Comparison of ENCODE assay signal across 15 mouse cellular contexts in genomic region chr7:90791522-90791921, GRCm38 (mm10).
"Had no signal": no experiment of that assay in that cellular context is flagged by ENCODE, and none has a peak within 500 bp of the region (broad histone marks: within the 10 kb centered on the region; RNA-seq: fewer than 3 reads in every experiment).

No protein-coding gene starts in this region.

- H3K4me3 ChIP-seq: midbrain, embryonic 10.5 days; midbrain, embryonic 12.5 days; myocyte; neural tube, embryonic 13.5 days; neural tube, embryonic 15.5 days had no signal

- H3K9ac ChIP-seq: liver, embryonic 14.5 days; lung, embryonic 14.5 days; midbrain, embryonic 12.5 days; neural tube, embryonic 13.5 days; neural tube, embryonic 15.5 days had no signal

- H3K27me3 ChIP-seq: midbrain, embryonic 12.5 days; neural tube, embryonic 13.5 days; neural tube, embryonic 15.5 days had no signal

- H3K4me2 ChIP-seq: lung, embryonic 14.5 days; midbrain, embryonic 12.5 days; neural tube, embryonic 13.5 days; neural tube, embryonic 15.5 days had no signal

- H3K9me3 ChIP-seq: midbrain, embryonic 10.5 days; midbrain, embryonic 12.5 days; neural tube, embryonic 13.5 days; neural tube, embryonic 15.5 days had no signal

- H3K4me1 ChIP-seq: midbrain, embryonic 10.5 days; midbrain, embryonic 12.5 days; neural tube, embryonic 13.5 days; neural tube, embryonic 15.5 days had no signal

- H3K27ac ChIP-seq: liver, embryonic 14.5 days; midbrain, embryonic 10.5 days; midbrain, embryonic 12.5 days; neural tube, embryonic 13.5 days; neural tube, embryonic 15.5 days had no signal

- H3K36me3 ChIP-seq: midbrain, embryonic 10.5 days; midbrain, embryonic 12.5 days; neural tube, embryonic 13.5 days; neural tube, embryonic 15.5 days had no signal

- DNase-seq: lung, adult 18-20 months; lung, embryonic 14.5 days; lung, postnatal 10 days; lung, postnatal 4 days; retina, postnatal 1 day; right cerebral cortex, postnatal 14 days; thymus, adult 18-20 months; thymus, postnatal 14 days; thymus, postnatal 4 days had no signal
